Mouse (Mus musculus) ES-Bruce4 (cell line): ENCODE data around the gene Gtf2a1.

Experiments
- CTCF ChIP-seq: IDR thresholded peaks from one replicate; pipeline ENCODE4 v1.8.1; 2011; ENCODE audit warnings: low read depth, low read length
- POLR2A ChIP-seq: IDR thresholded peaks from one replicate; pipeline ENCODE4 v1.8.1; 2011; ENCODE audit warnings: low read length; ENCODE audit not compliant: insufficient read depth

DNA sequence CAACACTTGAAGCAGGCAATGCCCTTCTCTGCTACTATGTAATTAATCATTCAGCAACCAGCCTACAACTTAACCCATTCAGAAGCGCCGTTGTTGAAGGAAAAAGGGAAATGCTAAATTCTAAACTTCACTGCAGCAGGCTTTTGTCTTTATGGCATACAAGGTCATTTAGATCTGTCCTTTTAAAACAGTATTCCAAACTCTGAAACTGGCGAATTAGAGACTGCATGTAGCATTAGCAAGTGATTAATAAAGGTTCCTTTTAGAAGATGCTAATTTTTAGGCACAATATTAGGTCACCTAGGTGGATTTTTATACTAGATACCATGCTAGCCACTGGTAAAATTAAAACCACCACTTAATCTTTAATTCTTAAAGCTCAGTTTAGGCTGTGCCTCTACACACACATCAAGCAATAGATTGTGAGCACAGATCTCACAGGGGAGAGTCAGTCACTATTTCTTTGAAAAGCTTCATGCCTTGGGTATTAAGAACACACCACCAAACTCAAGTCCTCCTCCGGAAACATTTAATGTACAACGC lies 2.7 kb downstream of the Gtf2a1 start:
- TF ChIP-seq POLR2A (no peak), CTCF (no peak)
